Mouse (Mus musculus): ENCODE results near the gene Dtx2. TPM values are rescaled to one million over a fixed set of nuclear protein-coding genes. Genes with fewer than 3 reads are reported as not detected.

The Dtx2 gene
- total RNA-seq, 1 experiment from 2014 or later, result 6.8 TPM

Other genes starting within 250 kb of the Dtx2 start
- 1.5 TPM in 1 of 3 replicates, not detected in the others for gene Styxl1, start 216.4 kb upstream of the Dtx2 start, total RNA-seq (2017)
- 86.0 to 121 TPM (median 119 TPM) in 3 replicates for gene Mdh2, start 216.3 kb upstream of the Dtx2 start, total RNA-seq (2017)
- not detected in 3 replicates for gene Srrm3, start 187.9 kb upstream of the Dtx2 start, total RNA-seq (2017)
- 1.9 TPM in 1 of 3 replicates, not detected in the others for gene Hspb1, start 106.9 kb upstream of the Dtx2 start, total RNA-seq (2017)
- gene Ywhag, start 60.2 kb upstream of the Dtx2 start, total RNA-seq (2017), result 86.4 to 119 TPM (median 100 TPM) in 3 replicates
- gene Ssc4d, start 20.3 kb upstream of the Dtx2 start, total RNA-seq (2017), result 1.5 to 1.9 TPM in 2 of 3 replicates, not detected in the other
- not detected in 3 replicates for gene Zp3, start 14.7 kb upstream of the Dtx2 start, total RNA-seq (2017)
- not detected in 3 replicates for gene Upk3b, start 43.7 kb downstream of the Dtx2 start, total RNA-seq (2017)
- not detected in 3 replicates for gene Upk3bl, start 59.7 kb downstream of the Dtx2 start, total RNA-seq (2017)
- 20.8 to 45.1 TPM (median 32.3 TPM) in 3 replicates for gene Rasa4, start 89.1 kb downstream of the Dtx2 start, total RNA-seq (2017)
- gene Polr2j, start 121.8 kb downstream of the Dtx2 start, total RNA-seq (2017), result 80.7 to 92.5 TPM (median 81.7 TPM) in 3 replicates
- 20.4 to 31.1 TPM (median 22.4 TPM) in 3 replicates for gene Lrwd1, start 141.3 kb downstream of the Dtx2 start, total RNA-seq (2017)
- 8.4 to 14.0 TPM (median 11.1 TPM) in 3 replicates for gene Alkbh4, start 141.3 kb downstream of the Dtx2 start, total RNA-seq (2017)
- 49.2 to 68.3 TPM (median 57.3 TPM) in 3 replicates for gene Orai2, start 175.9 kb downstream of the Dtx2 start, total RNA-seq (2017)
- 11.6 to 44.1 TPM (median 27.7 TPM) in 3 replicates for gene Prkrip1, start 204.2 kb downstream of the Dtx2 start, total RNA-seq (2017)

All from monocyte, adult 5-6 weeks (primary cell).